Mouse (Mus musculus): ENCODE measurements around the gene Trappc6a. TPM values are rescaled to one million over a fixed set of nuclear protein-coding genes. Genes with fewer than 3 reads are reported as not detected.

Gene Trappc6a
- polyA plus RNA-seq, 1 experiment from 2014 or later = 73.2 TPM

GRCm38 (mm10) chr7:19483281-19483680 is 24.9 kb upstream of the Trappc6a start:
- no peak overlapping the region for H3K4me3 ChIP-seq (ENCODE audit: low read length)
- H3K9me3 ChIP-seq (replicated peaks; ENCODE audit: control insufficient read depth, low read length) = no peaks in the 10 kb centered on the region

GRCm38 (mm10) chr7:19485488-19485887 is 22.7 kb upstream of the Trappc6a start:
- Histone ChIP-seq H3K4me1 (ENCODE audit: control insufficient read depth, insufficient read depth, low read length) (no peaks in the 10 kb centered on the region), H3K36me3 (ENCODE audit: control insufficient read depth, insufficient read depth) (no peaks in the 10 kb centered on the region), H3K27me3 (ENCODE audit: control insufficient read depth, insufficient read depth, low read length) (peaks cover 21% of the 10 kb centered on the region), H3K9me3 (replicated peaks; ENCODE audit: control insufficient read depth, low read length) (no peaks in the 10 kb centered on the region), H3K4me2 (ENCODE audit: low read depth, low read length) (no peak overlapping the region), H3K4me3 (ENCODE audit: low read length) (no peak overlapping the region), H3K27ac (ENCODE audit: low read length) (no peak overlapping the region), H3K9ac (ENCODE audit: low read length) (no peak overlapping the region)
- 100% methylated on average over 1 of the region's 1 CpGs for WGBS
- ATAC-seq (replicated peaks; ENCODE audit: extremely low read depth, insufficient read depth, low FRiP score) = no peak

More at GRCm38 (mm10) chr7:19483281-19483680, 24.9 kb upstream of the Trappc6a start:
- Histone ChIP-seq H3K27me3 (ENCODE audit: control insufficient read depth, insufficient read depth, low read length) (peaks cover 7% of the 10 kb centered on the region), H3K4me2 (ENCODE audit: low read depth, low read length) (no peak overlapping the region), H3K9ac (ENCODE audit: low read length) (no peak overlapping the region), H3K27ac (ENCODE audit: low read length) (no peak overlapping the region), H3K36me3 (ENCODE audit: control insufficient read depth, insufficient read depth) (no peaks in the 10 kb centered on the region), H3K4me1 (ENCODE audit: control insufficient read depth, insufficient read depth, low read length) (no peaks in the 10 kb centered on the region)
- ATAC-seq (replicated peaks; ENCODE audit: extremely low read depth, insufficient read depth, low FRiP score) = no peak
- 77% methylated on average over 8 of the region's 8 CpGs for WGBS

- ATAC-seq (replicated peaks; ENCODE audit: extremely low read depth, insufficient read depth, low FRiP score) = no peak
Measured at GRCm38 (mm10) chr7:19486549-19486948, 21.6 kb upstream of the Trappc6a start.

GRCm38 (mm10) chr7:19489525-19489924 is 18.7 kb upstream of the Trappc6a start:
- WGBS = 21% methylated on average over 31 of the region's 31 CpGs
- H3K4me3 ChIP-seq (ENCODE audit: low read length) = peak overlapping the region; percentile 27; the same call in 1 of the 2 replicates
- no peaks in the 10 kb centered on the region for H3K36me3 ChIP-seq (ENCODE audit: control insufficient read depth, insufficient read depth)
- no peaks in the 10 kb centered on the region for H3K9me3 ChIP-seq (replicated peaks; ENCODE audit: control insufficient read depth, low read length)
- H3K27me3 ChIP-seq (ENCODE audit: control insufficient read depth, insufficient read depth, low read length) = peaks cover 28% of the 10 kb centered on the region
- ATAC-seq (replicated peaks; ENCODE audit: extremely low read depth, insufficient read depth, low FRiP score) = 0 out of 2 replicates have a peak, but pooled peaks have one; percentile 10
- peak overlapping the region; percentile 43 for H3K4me2 ChIP-seq (ENCODE audit: low read depth, low read length)
- no peak overlapping the region for H3K9ac ChIP-seq (ENCODE audit: low read length)
- peaks cover 3% of the 10 kb centered on the region for H3K4me1 ChIP-seq (ENCODE audit: control insufficient read depth, insufficient read depth, low read length)
- no peak overlapping the region for H3K27ac ChIP-seq (ENCODE audit: low read length)

More at GRCm38 (mm10) chr7:19486549-19486948, 21.6 kb upstream of the Trappc6a start:
- WGBS = 71% methylated on average over 7 of the region's 7 CpGs
- Histone ChIP-seq H3K27me3 (ENCODE audit: control insufficient read depth, insufficient read depth, low read length) (peaks cover 28% of the 10 kb centered on the region), H3K27ac (ENCODE audit: low read length) (no peak overlapping the region), H3K36me3 (ENCODE audit: control insufficient read depth, insufficient read depth) (no peaks in the 10 kb centered on the region), H3K4me3 (ENCODE audit: low read length) (no peak overlapping the region), H3K4me2 (ENCODE audit: low read depth, low read length) (no peak overlapping the region), H3K4me1 (ENCODE audit: control insufficient read depth, insufficient read depth, low read length) (no peaks in the 10 kb centered on the region), H3K9me3 (replicated peaks; ENCODE audit: control insufficient read depth, low read length) (no peaks in the 10 kb centered on the region), H3K9ac (ENCODE audit: low read length) (no peak overlapping the region)

GRCm38 (mm10) chr7:19491731-19492130 is 16.5 kb upstream of the Trappc6a start:
- H3K4me1 ChIP-seq (ENCODE audit: control insufficient read depth, insufficient read depth, low read length) = peaks cover 10% of the 10 kb centered on the region
- H3K9me3 ChIP-seq (replicated peaks; ENCODE audit: control insufficient read depth, low read length) = no peaks in the 10 kb centered on the region
- H3K27ac ChIP-seq (ENCODE audit: low read length) = no peak overlapping the region
- peak; percentile 39 for ATAC-seq (replicated peaks; ENCODE audit: extremely low read depth, insufficient read depth, low FRiP score)
- H3K9ac ChIP-seq (ENCODE audit: low read length) = peak overlapping the region; percentile 64
- H3K4me3 ChIP-seq (ENCODE audit: low read length) = peak overlapping the region; percentile 32
- no peaks in the 10 kb centered on the region for H3K36me3 ChIP-seq (ENCODE audit: control insufficient read depth, insufficient read depth)
- WGBS = 3% methylated on average over 26 of the region's 26 CpGs
- peaks cover 28% of the 10 kb centered on the region for H3K27me3 ChIP-seq (ENCODE audit: control insufficient read depth, insufficient read depth, low read length)
- H3K4me2 ChIP-seq (ENCODE audit: low read depth, low read length) = peak overlapping the region; percentile 63

- no peak for ATAC-seq (replicated peaks; ENCODE audit: extremely low read depth, insufficient read depth, low FRiP score)
- no peaks in the 10 kb centered on the region for H3K9me3 ChIP-seq (replicated peaks; ENCODE audit: control insufficient read depth, low read length)
- no peaks in the 10 kb centered on the region for H3K36me3 ChIP-seq (ENCODE audit: control insufficient read depth, insufficient read depth)
- no peak overlapping the region for H3K9ac ChIP-seq (ENCODE audit: low read length)
- H3K4me2 ChIP-seq (ENCODE audit: low read depth, low read length) = no peak overlapping the region
- H3K4me3 ChIP-seq (ENCODE audit: low read length) = no peak overlapping the region
- no peak overlapping the region for H3K27ac ChIP-seq (ENCODE audit: low read length)
- H3K4me1 ChIP-seq (ENCODE audit: control insufficient read depth, insufficient read depth, low read length) = peaks cover 10% of the 10 kb centered on the region
- H3K27me3 ChIP-seq (ENCODE audit: control insufficient read depth, insufficient read depth, low read length) = peaks cover 11% of the 10 kb centered on the region
- 76% methylated on average over 25 of the region's 25 CpGs for WGBS
Measured at GRCm38 (mm10) chr7:19494751-19495474, 13.3 kb upstream of the Trappc6a start.

- no peak overlapping the region for H3K4me3 ChIP-seq (ENCODE audit: low read length)
- H3K36me3 ChIP-seq (ENCODE audit: control insufficient read depth, insufficient read depth) = no peaks in the 10 kb centered on the region
- 56% methylated on average over 20 of the region's 20 CpGs for WGBS
- peaks cover 10% of the 10 kb centered on the region for H3K4me1 ChIP-seq (ENCODE audit: control insufficient read depth, insufficient read depth, low read length)
- H3K9ac ChIP-seq (ENCODE audit: low read length) = no peak overlapping the region
- no peak; the same call in 1 of the 2 replicates for ATAC-seq (replicated peaks; ENCODE audit: extremely low read depth, insufficient read depth, low FRiP score)
- no peak overlapping the region for H3K27ac ChIP-seq (ENCODE audit: low read length)
- no peaks in the 10 kb centered on the region for H3K9me3 ChIP-seq (replicated peaks; ENCODE audit: control insufficient read depth, low read length)
- no peak overlapping the region for H3K4me2 ChIP-seq (ENCODE audit: low read depth, low read length)
- peaks cover 8% of the 10 kb centered on the region for H3K27me3 ChIP-seq (ENCODE audit: control insufficient read depth, insufficient read depth, low read length)
Measured at GRCm38 (mm10) chr7:19495521-19496213, 12.5 kb upstream of the Trappc6a start.

- Histone ChIP-seq H3K9ac (ENCODE audit: low read length) (no peak overlapping the region), H3K4me1 (ENCODE audit: control insufficient read depth, insufficient read depth, low read length) (peaks cover 10% of the 10 kb centered on the region), H3K4me2 (ENCODE audit: low read depth, low read length) (no peak overlapping the region), H3K9me3 (replicated peaks; ENCODE audit: control insufficient read depth, low read length) (no peaks in the 10 kb centered on the region), H3K4me3 (ENCODE audit: low read length) (no peak overlapping the region), H3K36me3 (ENCODE audit: control insufficient read depth, insufficient read depth) (no peaks in the 10 kb centered on the region), H3K27me3 (ENCODE audit: control insufficient read depth, insufficient read depth, low read length) (peaks cover 3% of the 10 kb centered on the region; the same call in 1 of the 2 replicates), H3K27ac (ENCODE audit: low read length) (no peak overlapping the region)
- 65% methylated on average over 5 of the region's 5 CpGs for WGBS
- ATAC-seq (replicated peaks; ENCODE audit: extremely low read depth, insufficient read depth, low FRiP score) = no peak
Measured at GRCm38 (mm10) chr7:19496214-19496555, 12.0 kb upstream of the Trappc6a start.

GRCm38 (mm10) chr7:19498326-19498725 is 9.9 kb upstream of the Trappc6a start:
- H3K36me3 ChIP-seq (ENCODE audit: control insufficient read depth, insufficient read depth) = no peaks in the 10 kb centered on the region
- H3K9ac ChIP-seq (ENCODE audit: low read length) = no peak overlapping the region
- no peak overlapping the region for H3K4me2 ChIP-seq (ENCODE audit: low read depth, low read length)
- no peaks in the 10 kb centered on the region for H3K27me3 ChIP-seq (ENCODE audit: control insufficient read depth, insufficient read depth, low read length)
- no peak for ATAC-seq (replicated peaks; ENCODE audit: extremely low read depth, insufficient read depth, low FRiP score)
- no peaks in the 10 kb centered on the region for H3K9me3 ChIP-seq (replicated peaks; ENCODE audit: control insufficient read depth, low read length)
- H3K4me3 ChIP-seq (ENCODE audit: low read length) = no peak overlapping the region
- peaks cover 7% of the 10 kb centered on the region for H3K4me1 ChIP-seq (ENCODE audit: control insufficient read depth, insufficient read depth, low read length)
- H3K27ac ChIP-seq (ENCODE audit: low read length) = no peak overlapping the region
- WGBS = 56% methylated on average over 4 of the region's 4 CpGs

Measured in heart, embryonic 16.5 days (tissue).